In genomic region chr13:111397061-111397460, GRCm38 (mm10) we compare ENCODE assay signal across 16 mouse cellular contexts.
DNase-seq lines count a peak whose midpoint lies in the region; ATAC-seq and TF ChIP-seq lines count a peak whose summit lies in the region.
"Had no signal": no experiment of that assay in that cellular context is flagged by ENCODE, and none has a peak within 500 bp of the region (broad histone marks: within the 10 kb centered on the region; RNA-seq: fewer than 3 reads in every experiment).

No protein-coding gene starts in this region.

- H3K9me3 ChIP-seq in heart, embryonic 12.5 days (replicated peaks), result no peaks in the 10 kb centered on the region
- no peaks in the 10 kb centered on the region for H3K9me3 ChIP-seq in lung, embryonic 16.5 days (ENCODE audit: control insufficient read depth, low read length)
- H3K9me3 ChIP-seq in liver, embryonic 15.5 days (replicated peaks), result no peaks in the 10 kb centered on the region
- H3K9me3 ChIP-seq: embryonic facial prominence, embryonic 13.5 days; forebrain, embryonic 10.5 days; limb, embryonic 13.5 days had no signal

- no peak overlapping the region for H3K4me2 ChIP-seq in heart, embryonic 12.5 days
- H3K4me2 ChIP-seq in lung, embryonic 16.5 days (ENCODE audit: low read depth, low read length), result peak overlapping the region; percentile 3; the same call in 1 of the 2 replicates
- H3K4me2 ChIP-seq in liver, embryonic 15.5 days, result peak overlapping the region; percentile 27; the same call in 1 of the 2 replicates
- H3K4me2 ChIP-seq: embryonic facial prominence, embryonic 13.5 days; limb, embryonic 13.5 days had no signal

- H3K27ac ChIP-seq in heart, embryonic 12.5 days (ENCODE audit: poor library complexity, severe bottlenecking), result no peak overlapping the region
- peak overlapping the region; percentile 74 for H3K27ac ChIP-seq in lung, embryonic 16.5 days (ENCODE audit: low read length)
- H3K27ac ChIP-seq in liver, embryonic 15.5 days (replicated peaks), result no peak overlapping the region
- no peak overlapping the region for H3K27ac ChIP-seq in cerebellum, adult 2 months (ENCODE audit: insufficient read depth, low read length)
- H3K27ac ChIP-seq: embryonic facial prominence, embryonic 13.5 days; forebrain, embryonic 10.5 days; gastrocnemius, adult 2 months; limb, embryonic 13.5 days had no signal

- no peak overlapping the region for H3K9ac ChIP-seq in heart, embryonic 12.5 days
- no peak overlapping the region for H3K9ac ChIP-seq in lung, embryonic 16.5 days (ENCODE audit: low read length)
- H3K9ac ChIP-seq in liver, embryonic 15.5 days, result no peak overlapping the region
- H3K9ac ChIP-seq: embryonic facial prominence, embryonic 13.5 days; limb, embryonic 13.5 days had no signal

- peak; percentile 35 for DNase-seq in heart, adult 11 months
- DNase-seq in lung, adult 2 months, result no peak
- DNase-seq in brain, adult 2 months (ENCODE audit: low read depth, low spot score), result peak; percentile 31
- no peak for DNase-seq in cerebellum, adult 2 months
- DNase-seq: cerebellum, postnatal 36 days; gastrocnemius, adult 2 months; heart, postnatal 36 days; right cerebral cortex, postnatal 14 days had no signal

- no peak for TF ChIP-seq POLR2A in lung, adult 2 months (IDR thresholded peaks at IDR 0.05; ENCODE audit: borderline replicate concordance, extremely low read depth, low read depth, low read length)
- TF ChIP-seq POLR2A in cerebellum, adult 2 months (IDR thresholded peaks at IDR 0.05; ENCODE audit: borderline replicate concordance, insufficient read depth, low read length), result no peak

- no peak overlapping the region for H3K4me3 ChIP-seq in heart, embryonic 12.5 days
- no peak overlapping the region for H3K4me3 ChIP-seq in lung, embryonic 16.5 days (ENCODE audit: low read length)
- H3K4me3 ChIP-seq in lung, adult 2 months (replicated peaks; ENCODE audit: extremely low read depth, low read depth, low read length), result no peak overlapping the region
- no peak overlapping the region for H3K4me3 ChIP-seq in liver, embryonic 15.5 days (replicated peaks)
- no peak overlapping the region for H3K4me3 ChIP-seq in cerebellum, adult 2 months (replicated peaks; ENCODE audit: insufficient read depth, low read depth, low read length)
- H3K4me3 ChIP-seq: embryonic facial prominence, embryonic 13.5 days; forebrain, embryonic 10.5 days; gastrocnemius, adult 2 months; left cerebral cortex, adult 2 months; limb, embryonic 13.5 days had no signal

- ATAC-seq in heart, embryonic 12.5 days (ENCODE audit: insufficient number of reproducible peaks, low FRiP score), result no peak
- peak; percentile 32; the same call in 1 of the 2 replicates for ATAC-seq in lung, embryonic 16.5 days (ENCODE audit: low read depth)
- no peak for ATAC-seq in liver, embryonic 15.5 days (ENCODE audit: insufficient read depth)
- ATAC-seq in frontal cortex, adult (ENCODE audit: low TSS enrichment), result no peak

- WGBS in heart, embryonic 12.5 days, result 38% methylated on average over 7 of the region's 7 CpGs
- 10% methylated on average over 7 of the region's 7 CpGs for whole genome bisulfite sequencing in lung, embryonic 16.5 days
- 17% methylated on average over 7 of the region's 7 CpGs for WGBS in lung, adult 2 months
- WGBS in liver, embryonic 15.5 days (ENCODE audit: insufficient replicate concordance), result 31% methylated on average over 7 of the region's 7 CpGs
- 69% methylated on average over 7 of the region's 7 CpGs for WGBS in cerebellum, adult 2 months

- TF ChIP-seq CTCF in lung, adult 2 months (IDR thresholded peaks at IDR 0.05; ENCODE audit: insufficient read depth, low read length), result no peak
- TF ChIP-seq CTCF in cerebellum, adult 2 months (IDR thresholded peaks at IDR 0.05; ENCODE audit: borderline replicate concordance, insufficient read depth, low read depth, low read length), result no peak

- H3K27me3 ChIP-seq in heart, embryonic 12.5 days (replicated peaks), result no peaks in the 10 kb centered on the region
- H3K27me3 ChIP-seq in lung, embryonic 16.5 days (ENCODE audit: control insufficient read depth, insufficient read depth, low read depth, low read length), result no peaks in the 10 kb centered on the region
- H3K27me3 ChIP-seq in liver, embryonic 15.5 days, result no peaks in the 10 kb centered on the region
- no peaks in the 10 kb centered on the region for H3K27me3 ChIP-seq in cerebellum, adult 2 months (ENCODE audit: control insufficient read depth, insufficient read depth, low read length)
- H3K27me3 ChIP-seq: embryonic facial prominence, embryonic 13.5 days had no signal

- peaks cover 17% of the 10 kb centered on the region for H3K4me1 ChIP-seq in heart, embryonic 12.5 days (replicated peaks)
- peaks cover 16% of the 10 kb centered on the region for H3K4me1 ChIP-seq in lung, embryonic 16.5 days (replicated peaks; ENCODE audit: control insufficient read depth, insufficient read depth, low read length)
- H3K4me1 ChIP-seq in lung, adult 2 months (ENCODE audit: control insufficient read depth, insufficient read depth, low read length), result 0 out of 2 replicates have a peak, but pooled peaks cover 2% of the 10 kb centered on the region
- peaks cover 9% of the 10 kb centered on the region for H3K4me1 ChIP-seq in liver, embryonic 15.5 days (replicated peaks)
- H3K4me1 ChIP-seq in cerebellum, adult 2 months (ENCODE audit: control insufficient read depth, insufficient read depth, low read length), result no peaks in the 10 kb centered on the region

- H3K36me3 ChIP-seq in heart, embryonic 12.5 days, result no peaks in the 10 kb centered on the region
- H3K36me3 ChIP-seq in lung, embryonic 16.5 days (ENCODE audit: control insufficient read depth, insufficient read depth, low read length), result no peaks in the 10 kb centered on the region
- no peaks in the 10 kb centered on the region for H3K36me3 ChIP-seq in liver, embryonic 15.5 days (replicated peaks)
- H3K36me3 ChIP-seq: embryonic facial prominence, embryonic 13.5 days; forebrain, embryonic 10.5 days; limb, embryonic 13.5 days had no signal

Comparison
In these comparisons a context has a peak if more than half of its experiments do, and no peak if none do; other contexts are left out.
1. DNase-seq: peak in heart, adult 11 months (single experiment) and brain, adult 2 months (single experiment); none in lung, adult 2 months (single experiment) and cerebellum, adult 2 months (0 of 2).